Mouse (Mus musculus) hindbrain, embryonic 11.5 days (tissue): ENCODE results near the gene Pofut1. TPM values are rescaled to one million over a fixed set of nuclear protein-coding genes. Genes with fewer than 3 reads are reported as not detected.

Experiments
- ATAC-seq: fragments of 200-750 bp; cut with Nextera tagmentation; 2 replicates; pipeline ENCODE4 v1.8.0; 2017; ENCODE audit warnings: mild to moderate bottlenecking, moderate TSS enrichment, moderate library complexity; ENCODE audit not compliant: low FRiP score
- DNase-seq: peaks from one replicate; pipeline ENCODE4 v3.0.0-alpha.2; 2015; ENCODE audit warnings: low spot score
- H3K27ac ChIP-seq: fragments of 300-500 bp; sonication (generic); 2 replicates; pipeline ENCODE4 v1.5.1; 2014; ENCODE audit warnings: mild to moderate bottlenecking, low read depth, low read length
- H3K27me3 ChIP-seq: fragments of 300-500 bp; sonication (generic); 2 replicates; pipeline ENCODE4 v1.6.1; 2014; ENCODE audit warnings: mild to moderate bottlenecking, low read length, moderate library complexity, mixed read lengths; ENCODE audit not compliant: control insufficient read depth, insufficient read depth
- H3K36me3 ChIP-seq: fragments of 300-500 bp; sonication (generic); 2 replicates; pipeline ENCODE4 v1.6.1; 2014; ENCODE audit warnings: mild to moderate bottlenecking, low read length, moderate library complexity, mixed read lengths; ENCODE audit not compliant: control insufficient read depth, insufficient read depth
- H3K4me1 ChIP-seq: fragments of 300-500 bp; sonication (generic); replicated peaks from 2 replicates; pipeline ENCODE4 v1.6.1; 2014; ENCODE audit warnings: low read length, mixed read lengths; ENCODE audit not compliant: control insufficient read depth, insufficient read depth
- H3K4me2 ChIP-seq: fragments of 300-500 bp; sonication (generic); replicated peaks from 2 replicates; pipeline ENCODE4 v1.6.1; 2014; ENCODE audit warnings: mild to moderate bottlenecking, low read depth, low read length
- H3K4me3 ChIP-seq: fragments of 300-500 bp; sonication (generic); 2 replicates; pipeline ENCODE4 v1.5.1; 2014; ENCODE audit warnings: low read depth, low read length
- H3K9ac ChIP-seq: fragments of 300-500 bp; sonication (generic); 2 replicates; pipeline ENCODE4 v1.6.1; 2014; ENCODE audit warnings: low read depth, low read length
- H3K9me3 ChIP-seq: fragments of 300-500 bp; sonication (generic); 2 replicates; pipeline ENCODE4 v1.6.1; 2016; ENCODE audit warnings: low read length; ENCODE audit not compliant: control insufficient read depth
- WGBS: fragments of 180-500 bp; shearing (Covaris S2); extraction: QIAGEN DNeasy Blood & Tissue Kit; methylation state at CpG from one replicate; pipeline ENCODE4 v1.1.7; 2014; 5-methylcytosine and 5-hydroxymethylcytosine counted together
- polyA plus RNA-seq: library from polyadenylated mRNA; unstranded; fragments of >200 nt; fragmentation: Nextera tagmentation; extraction: Ambion mirVana; gene quantifications from 2 replicates; pipeline ENCODE4 v1.2.1, GENCODE M21; 2014

Gene Pofut1
- polyA plus RNA-seq, 1 experiment from 2014 or later: 8.4 TPM

DNA sequence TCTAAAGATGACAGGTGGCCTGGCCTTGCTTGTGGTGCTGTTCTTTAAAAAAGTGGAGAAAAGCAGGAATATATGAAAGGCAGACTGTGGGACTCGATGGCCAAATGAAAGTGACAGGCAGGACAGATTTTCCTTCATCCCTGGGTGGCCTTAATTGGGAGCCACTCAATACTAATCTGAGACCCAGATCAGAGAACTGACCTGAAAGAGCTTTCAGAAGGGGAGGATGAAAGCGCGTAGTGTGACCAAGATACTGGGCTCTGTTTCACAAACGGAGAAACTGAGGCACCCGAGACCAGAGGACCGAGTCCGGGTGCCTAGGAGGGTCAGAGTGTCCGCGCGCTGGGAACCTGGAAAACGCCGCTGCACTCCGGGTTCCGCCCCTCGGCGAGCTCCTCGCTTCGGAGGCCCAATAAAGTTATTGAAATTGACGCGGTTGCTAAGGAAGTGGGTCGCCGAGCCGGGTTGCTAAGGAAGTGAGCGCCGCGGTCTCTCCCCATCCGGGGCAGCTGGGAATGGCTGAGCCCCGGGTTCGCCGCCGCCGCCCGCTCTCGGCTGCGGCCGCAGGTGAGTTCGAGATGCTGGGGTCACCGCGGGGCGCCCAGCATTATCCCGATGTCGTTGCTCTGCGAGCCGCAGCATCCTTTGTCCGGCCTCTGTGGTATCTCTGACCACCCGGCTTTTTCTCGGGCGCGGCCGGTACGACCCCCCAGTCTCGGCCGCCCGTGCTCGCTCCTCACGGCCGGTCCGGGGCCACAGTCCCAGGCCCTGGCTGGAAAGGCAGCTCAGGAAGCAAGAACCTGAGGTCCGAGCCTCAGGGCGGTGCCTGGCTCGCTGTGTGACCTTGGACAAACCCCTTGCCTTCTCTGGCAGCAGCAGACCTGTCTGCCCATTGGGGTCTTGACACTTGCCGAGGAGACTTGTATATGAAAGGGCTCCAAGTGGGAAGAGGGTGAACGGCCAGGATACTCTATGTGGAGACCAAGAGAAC lies 49.9 kb downstream of the Pofut1 start, which contains the start of gene Kif3b:
TSS of gene Kif3b (plus strand) at position 476 of the 991 bp plus-strand sequence.
- under 1% methylated on average over 63 of the region's 63 CpGs for WGBS
- Histone ChIP-seq H3K27me3 (no peaks in the 10 kb centered on the region), H3K9ac (peak within 1 kb of the TSS; percentile 89), H3K9me3 (no peaks in the 10 kb centered on the region), H3K36me3 (no peaks in the 10 kb centered on the region; the same call in 1 of the 2 replicates), H3K27ac (0 out of 2 replicates have a peak within 1 kb of the TSS, but pooled peaks have one; percentile 2), H3K4me2 (peak within 1 kb of the TSS; percentile 72), H3K4me1 (0 out of 2 replicates have a peak, but pooled peaks cover 2% of the 10 kb centered on the region), H3K4me3 (peak within 1 kb of the TSS; percentile 89)
- ATAC-seq: peak; percentile 94
- peak; percentile 90 for DNase-seq

DNA sequence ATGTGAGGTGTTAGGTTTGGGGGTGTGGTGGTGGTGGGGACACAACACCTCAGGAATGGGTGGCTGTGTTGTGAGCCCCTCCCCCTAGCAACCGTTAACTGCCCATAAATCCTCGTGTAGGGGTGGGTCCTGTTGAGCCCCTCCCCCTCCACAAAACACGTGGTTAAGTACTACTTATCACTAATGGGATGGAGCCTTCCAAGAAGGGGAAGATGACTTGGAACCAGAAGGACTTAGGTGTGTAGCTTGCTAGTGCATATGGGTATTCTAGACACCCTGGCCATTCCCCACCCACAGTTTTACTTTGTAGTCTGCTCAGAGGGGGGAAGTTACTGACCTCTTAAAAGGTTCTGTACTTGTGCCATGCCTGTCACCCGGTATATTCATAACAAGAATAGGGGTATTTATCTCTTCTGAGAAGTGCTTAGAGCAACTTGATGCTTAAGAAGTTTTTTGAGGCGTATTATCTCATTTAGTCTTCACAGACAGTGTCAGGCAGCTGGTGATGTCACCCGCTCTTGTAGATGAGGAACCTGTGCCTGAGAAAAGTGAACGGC lies 51.0 kb downstream of the Pofut1 start:
- Histone ChIP-seq H3K27ac (no peak overlapping the region), H3K4me1 (0 out of 2 replicates have a peak, but pooled peaks cover 2% of the 10 kb centered on the region), H3K9ac (no peak overlapping the region), H3K4me3 (no peak overlapping the region), H3K9me3 (no peaks in the 10 kb centered on the region), H3K4me2 (peak overlapping the region; percentile 72), H3K27me3 (no peaks in the 10 kb centered on the region), H3K36me3 (no peaks in the 10 kb centered on the region; the same call in 1 of the 2 replicates)
- DNase-seq (no peak), ATAC-seq (no peak)
- 57% methylated on average over 7 of the region's 7 CpGs for WGBS

DNA sequence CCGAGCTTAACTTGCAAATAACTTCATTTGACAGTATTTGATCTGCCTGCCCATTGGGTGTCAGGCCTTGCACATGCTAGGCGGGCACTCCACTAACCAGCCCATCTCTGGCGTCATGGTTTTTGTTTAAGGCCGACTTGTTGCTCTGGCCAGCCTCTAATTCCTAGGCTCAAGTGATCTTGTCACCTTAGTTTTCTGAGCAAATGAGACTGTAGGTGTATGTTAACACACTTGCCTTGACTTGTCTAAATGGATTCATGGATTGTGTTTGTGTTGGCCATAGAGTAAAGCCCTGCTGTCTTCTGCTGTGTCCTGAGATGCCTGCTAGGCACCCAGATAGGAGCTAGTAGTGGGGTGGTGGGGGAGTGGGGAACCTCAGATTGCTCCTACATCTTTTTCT lies 53.9 kb downstream of the Pofut1 start:
- H3K4me2 ChIP-seq: no peak overlapping the region
- H3K9me3 ChIP-seq: no peaks in the 10 kb centered on the region
- H3K9ac ChIP-seq: no peak overlapping the region
- 90% methylated on average over 4 of the region's 4 CpGs for WGBS
- no peaks in the 10 kb centered on the region for H3K27me3 ChIP-seq
- H3K4me1 ChIP-seq: 0 out of 2 replicates have a peak, but pooled peaks cover 2% of the 10 kb centered on the region
- DNase-seq: no peak
- H3K4me3 ChIP-seq: no peak overlapping the region
- no peak overlapping the region for H3K27ac ChIP-seq
- ATAC-seq: no peak
- H3K36me3 ChIP-seq: no peaks in the 10 kb centered on the region; the same call in 1 of the 2 replicates

DNA sequence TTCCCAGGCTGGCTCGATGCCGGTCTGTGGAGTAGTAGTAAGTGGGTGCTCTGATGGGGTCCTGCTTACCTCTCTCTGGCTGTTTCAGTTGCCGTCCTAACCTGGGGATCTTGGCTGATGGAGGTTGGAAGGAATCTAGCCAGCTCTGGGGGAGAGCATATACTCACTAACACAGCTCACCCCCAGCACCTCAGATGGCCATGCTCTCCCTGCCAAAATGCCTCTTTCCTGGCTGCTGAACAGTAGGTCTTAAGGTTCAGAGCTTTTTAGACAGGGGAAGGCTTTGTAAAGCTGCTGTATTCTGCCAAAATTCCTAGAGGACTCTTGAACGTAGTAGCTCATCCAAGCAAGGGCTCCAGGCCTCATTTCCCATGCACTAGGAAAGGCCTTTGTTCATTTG lies 56.4 kb downstream of the Pofut1 start:
- Histone ChIP-seq H3K4me3 (no peak overlapping the region), H3K4me2 (no peak overlapping the region), H3K27me3 (no peaks in the 10 kb centered on the region), H3K9ac (no peak overlapping the region), H3K4me1 (no peaks in the 10 kb centered on the region), H3K27ac (no peak overlapping the region), H3K9me3 (no peaks in the 10 kb centered on the region), H3K36me3 (no peaks in the 10 kb centered on the region; the same call in 1 of the 2 replicates)
- DNase-seq (no peak), ATAC-seq (no peak)
- 93% methylated on average over 4 of the region's 4 CpGs for WGBS

DNA sequence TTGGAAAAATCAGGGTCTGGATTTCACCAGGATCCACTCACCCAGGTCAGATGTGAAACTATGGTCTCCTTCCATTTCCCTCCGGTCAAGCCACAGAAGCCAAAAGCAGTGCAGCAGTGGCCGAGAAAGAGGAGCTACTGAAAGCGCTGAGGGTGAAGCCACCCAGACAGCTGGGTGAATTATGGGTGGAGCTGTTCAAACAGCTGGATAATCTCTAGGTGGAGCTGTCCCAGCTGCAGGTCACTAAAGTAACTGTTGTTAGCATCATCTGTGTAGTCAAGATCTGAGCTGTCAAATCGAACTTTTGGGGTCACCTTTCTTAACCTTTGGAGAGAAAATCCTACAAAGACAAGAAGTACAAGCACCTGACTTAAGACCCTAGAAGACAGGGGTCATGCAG lies 57.1 kb downstream of the Pofut1 start:
- Histone ChIP-seq H3K9ac (no peak overlapping the region), H3K27ac (no peak overlapping the region), H3K4me3 (no peak overlapping the region), H3K9me3 (no peaks in the 10 kb centered on the region), H3K27me3 (no peaks in the 10 kb centered on the region), H3K4me2 (no peak overlapping the region), H3K36me3 (no peaks in the 10 kb centered on the region; the same call in 1 of the 2 replicates), H3K4me1 (no peaks in the 10 kb centered on the region)
- WGBS: 69% methylated on average over 4 of the region's 4 CpGs
- DNase-seq: no peak
- ATAC-seq: no peak

DNA sequence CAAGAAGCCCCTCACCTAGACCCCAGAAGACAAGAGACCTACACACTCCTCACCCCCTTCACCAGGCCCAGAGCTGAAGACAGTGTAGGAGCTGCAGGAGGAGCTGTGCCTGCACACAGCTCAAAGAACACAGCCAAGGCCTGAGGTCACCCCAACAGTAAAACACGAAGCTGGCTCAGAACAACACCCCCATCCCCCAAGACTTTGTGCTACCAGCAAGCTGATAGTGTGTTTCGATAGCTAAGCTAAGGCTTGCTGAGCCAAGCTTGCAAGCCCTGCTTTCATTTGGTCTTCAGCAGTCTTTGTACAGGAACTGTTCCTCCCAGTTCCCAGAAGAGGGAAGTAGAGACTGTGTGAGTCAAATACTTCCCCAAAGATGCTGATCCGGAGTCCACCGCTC lies 57.5 kb downstream of the Pofut1 start:
- no peak overlapping the region for H3K27ac ChIP-seq
- H3K4me2 ChIP-seq: no peak overlapping the region
- H3K9ac ChIP-seq: no peak overlapping the region
- H3K27me3 ChIP-seq: no peaks in the 10 kb centered on the region
- 73% methylated on average over 4 of the region's 4 CpGs for WGBS
- DNase-seq (no peak), ATAC-seq (no peak)
- no peaks in the 10 kb centered on the region for H3K4me1 ChIP-seq
- H3K36me3 ChIP-seq: no peaks in the 10 kb centered on the region; the same call in 1 of the 2 replicates
- no peak overlapping the region for H3K4me3 ChIP-seq
- no peaks in the 10 kb centered on the region for H3K9me3 ChIP-seq

DNA sequence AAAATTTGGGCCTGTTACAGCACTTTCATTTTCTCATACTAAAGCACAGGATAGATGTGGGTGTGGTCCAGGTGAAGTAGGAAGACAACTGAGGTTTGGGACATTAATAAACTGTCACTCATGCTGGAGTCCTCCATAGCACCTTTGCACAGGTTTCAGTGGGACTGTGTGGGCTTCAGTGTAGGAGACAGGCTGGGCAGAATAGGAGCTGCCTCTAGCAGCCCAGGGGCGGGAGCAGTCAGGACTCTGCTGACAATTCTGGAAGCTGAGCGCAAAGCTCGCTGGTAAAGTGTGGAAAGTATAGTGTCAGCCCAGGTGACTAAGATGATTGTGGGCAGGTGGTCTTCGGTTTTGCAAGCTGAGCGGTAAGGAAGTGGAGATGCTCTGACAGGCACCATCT lies 59.8 kb downstream of the Pofut1 start:
- Histone ChIP-seq H3K27ac (no peak overlapping the region), H3K9ac (no peak overlapping the region), H3K4me1 (no peaks in the 10 kb centered on the region), H3K4me3 (no peak overlapping the region), H3K9me3 (no peaks in the 10 kb centered on the region), H3K27me3 (no peaks in the 10 kb centered on the region), H3K36me3 (no peaks in the 10 kb centered on the region; the same call in 1 of the 2 replicates), H3K4me2 (no peak overlapping the region)
- ATAC-seq (no peak), DNase-seq (no peak)
- WGBS: 94% methylated on average over 5 of the region's 5 CpGs

GRCm38 (mm10) chr2:153305240-153305639 lies 63.9 kb downstream of the Pofut1 start:
- H3K4me2 ChIP-seq: no peak overlapping the region
- 85% methylated on average over 6 of the region's 6 CpGs for WGBS
- no peaks in the 10 kb centered on the region for H3K27me3 ChIP-seq
- H3K36me3 ChIP-seq: no peaks in the 10 kb centered on the region
- H3K4me1 ChIP-seq: no peaks in the 10 kb centered on the region
- no peak for ATAC-seq
- no peak overlapping the region for H3K4me3 ChIP-seq
- H3K27ac ChIP-seq: no peak overlapping the region
- H3K9ac ChIP-seq: no peak overlapping the region
- H3K9me3 ChIP-seq: no peaks in the 10 kb centered on the region
- DNase-seq: no peak
